8 mouse cellular contexts compared by ENCODE assay signal in genomic region chr2:153631976-153632870, GRCm38 (mm10). TPM values are rescaled to one million over a fixed set of nuclear protein-coding genes. Genes with fewer than 3 reads are reported as not detected.
DNase-seq lines count a peak whose midpoint lies in the region; ATAC-seq and TF ChIP-seq lines count a peak whose summit lies in the region.

Gene Commd7 (minus strand): TSS chr2:153632781.

- no peak for TF ChIP-seq EP300 in MEL (IDR thresholded peaks at IDR 0.05; ENCODE audit: low read depth in 1 of 2, low read length in 2 of 2)

- peak; percentile 88 for DNase-seq in MEL (ENCODE audit: low read depth, low spot score)
- DNase-seq in cerebellum, adult 8-10 months = peak; percentile 86
- DNase-seq in layer of hippocampus, adult 9-10 months (ENCODE audit: low spot score) = peak; percentile 56
- DNase-seq in thymus, adult 18-20 months = peak; percentile 69

- peaks cover 2 to 8% of the 10 kb centered on the region in 2 experiments; a peak in 3 of 4 replicates for H3K27me3 ChIP-seq in MEL (ENCODE audit: control insufficient read depth in 1 of 2, insufficient read depth in 2 of 2, low read length in 2 of 2)
- no peaks in the 10 kb centered on the region for H3K27me3 ChIP-seq in lung, embryonic 15.5 days

- peak; percentile 98 for ATAC-seq in frontal cortex, adult (ENCODE audit: low TSS enrichment)
- ATAC-seq in hematopoietic stem cell, adult 5-6 weeks (replicated peaks in 1 of 2; ENCODE audit: insufficient read depth in 1 of 2, low FRiP score in 2 of 2, low TSS enrichment in 1 of 2, low read depth in 1 of 2, poor library complexity in 2 of 2, severe bottlenecking in 2 of 2) = peak; percentile 80 to 87
- peak; percentile 83 for ATAC-seq in lung, embryonic 15.5 days (ENCODE audit: borderline replicate concordance, extremely low read depth, low FRiP score, low TSS enrichment)

- H3K36me3 ChIP-seq in MEL (ENCODE audit: control insufficient read depth in 1 of 2, insufficient read depth in 2 of 2, low read length in 2 of 2) = peaks cover 0 to 15% of the 10 kb centered on the region in 2 experiments; a peak in 2 of 4 replicates
- H3K36me3 ChIP-seq in lung, embryonic 15.5 days = peaks cover 13% of the 10 kb centered on the region

- no peaks in the 10 kb centered on the region for H3K9me3 ChIP-seq in MEL (replicated peaks; ENCODE audit: insufficient read depth, low read length)
- no peaks in the 10 kb centered on the region for H3K9me3 ChIP-seq in lung, embryonic 15.5 days

- 3% methylated on average over 53 of the region's 53 CpGs for WGBS in lung, embryonic 15.5 days
- 4% methylated on average over 53 of the region's 53 CpGs for WGBS in olfactory bulb, adult 2 months

- TF ChIP-seq POLR2A in MEL (IDR thresholded peaks at IDR 0.05; ENCODE audit: control insufficient read depth in 1 of 2, insufficient read depth in 1 of 2, low read depth in 1 of 2, low read length in 2 of 2, poor library complexity in 1 of 2) = peak; percentile 73
- peak; percentile 54; the same call in 1 of the 2 replicates for TF ChIP-seq POLR2A in olfactory bulb, adult 2 months (IDR thresholded peaks at IDR 0.05; ENCODE audit: insufficient read depth, low read depth, low read length)

- peak within 1 kb of the TSS; percentile 61 to 76 for H3K4me3 ChIP-seq in MEL (ENCODE audit: control insufficient read depth in 1 of 2, insufficient read depth in 1 of 2, low read depth in 2 of 2, low read length in 2 of 2)
- H3K4me3 ChIP-seq in lung, embryonic 15.5 days = peak within 1 kb of the TSS; percentile 67
- H3K4me3 ChIP-seq in olfactory bulb, adult 2 months (ENCODE audit: insufficient read depth, low read depth, low read length) = peak within 1 kb of the TSS; percentile 73

- H3K9ac ChIP-seq in MEL (ENCODE audit: control insufficient read depth, low read depth, low read length, poor library complexity, severe bottlenecking) = peak within 1 kb of the TSS; percentile 86
- H3K9ac ChIP-seq in lung, embryonic 15.5 days = peak within 1 kb of the TSS; percentile 81

- no peak for TF ChIP-seq RAD21 in MEL (IDR thresholded peaks at IDR 0.05; ENCODE audit: low read depth, low read length)

- peak within 1 kb of the TSS; percentile 62 for H3K4me2 ChIP-seq in lung, embryonic 15.5 days

- H3K79me2 ChIP-seq in MEL (ENCODE audit: control insufficient read depth, insufficient read depth, low read length, poor library complexity) = peaks cover 9% of the 10 kb centered on the region

- no peak for TF ChIP-seq CTCF in MEL (IDR thresholded peaks at IDR 0.05 in 2 of 3, conservative IDR thresholded peaks at IDR 0.05 in 1 of 3; ENCODE audit: control insufficient read depth in 1 of 3, insufficient read depth in 1 of 3, low read depth in 2 of 3, low read length in 3 of 3, poor library complexity in 1 of 3, severe bottlenecking in 1 of 3)
- no peak for TF ChIP-seq CTCF in olfactory bulb, adult 2 months (IDR thresholded peaks at IDR 0.05; ENCODE audit: insufficient read depth, low read depth, low read length)

- H3K27ac ChIP-seq in MEL (ENCODE audit: control insufficient read depth, low read depth, low read length) = peak within 1 kb of the TSS; percentile 56
- H3K27ac ChIP-seq in lung, embryonic 15.5 days = peak within 1 kb of the TSS; percentile 88
- H3K27ac ChIP-seq in olfactory bulb, adult 2 months (ENCODE audit: insufficient read depth, low read depth, low read length) = 0 out of 2 replicates have a peak within 1 kb of the TSS, but pooled peaks have one; percentile 16

- H3K4me1 ChIP-seq in MEL (ENCODE audit: control insufficient read depth in 1 of 2, insufficient read depth in 2 of 2, low read length in 2 of 2) = peaks cover 3 to 12% of the 10 kb centered on the region in 2 experiments
- H3K4me1 ChIP-seq in lung, embryonic 15.5 days = peaks cover 18% of the 10 kb centered on the region
- H3K4me1 ChIP-seq in olfactory bulb, adult 2 months (ENCODE audit: control insufficient read depth, insufficient read depth, low read length) = no peaks in the 10 kb centered on the region

TF ChIP-seq in MEL, 35 proteins besides CTCF, POLR2A, EP300 and RAD21:
- TF ChIP-seq BHLHE40 (IDR thresholded peaks at IDR 0.05; ENCODE audit: borderline replicate concordance, low read depth, low read length) = peak; percentile 66
- TF ChIP-seq ZNF384 (IDR thresholded peaks at IDR 0.05; ENCODE audit: low read depth, low read length) = peak; percentile 82
- no peak for TF ChIP-seq CHD1 (IDR thresholded peaks at IDR 0.05; ENCODE audit: low read depth, low read length)
- peak; percentile 79 for TF ChIP-seq NRF1 (IDR thresholded peaks at IDR 0.05; ENCODE audit: insufficient read depth, low read depth, low read length, poor library complexity, severe bottlenecking)
- no peak for TF ChIP-seq MAFK (IDR thresholded peaks at IDR 0.05; ENCODE audit: borderline replicate concordance, low read depth, low read length)
- peak; percentile 73 for TF ChIP-seq MXI1 (IDR thresholded peaks at IDR 0.05; ENCODE audit: low read depth, low read length)
- no peak for TF ChIP-seq POLR2AphosphoS5 (IDR thresholded peaks at IDR 0.05; ENCODE audit: borderline replicate concordance, low read depth, low read length)
- TF ChIP-seq SMC3 (IDR thresholded peaks at IDR 0.05; ENCODE audit: low read depth, low read length) = no peak
- no peak for TF ChIP-seq USF2 (IDR thresholded peaks at IDR 0.05; ENCODE audit: borderline replicate concordance in 1 of 2, insufficient read depth in 1 of 2, low read depth in 1 of 2, low read length in 2 of 2)
- TF ChIP-seq USF1 (IDR thresholded peaks at IDR 0.05; ENCODE audit: low read depth, low read length) = no peak
- TF ChIP-seq ZMIZ1 (IDR thresholded peaks at IDR 0.05; ENCODE audit: low read depth, low read length) = no peak
- TF ChIP-seq POLR2AphosphoS2 (IDR thresholded peaks at IDR 0.05; ENCODE audit: low read length) = peak; percentile 49; the same call in 1 of the 2 replicates
- TF ChIP-seq SIN3A (IDR thresholded peaks at IDR 0.05; ENCODE audit: low read length) = peak; percentile 44; the same call in 1 of the 2 replicates
- TF ChIP-seq TCF12 (IDR thresholded peaks at IDR 0.05; ENCODE audit: low read depth, low read length) = peak; percentile 30; the same call in 1 of the 2 replicates
- no peak for TF ChIP-seq E2F4 (IDR thresholded peaks at IDR 0.05; ENCODE audit: borderline replicate concordance, low read depth, low read length)
- peak; percentile 57 for TF ChIP-seq NELFE (IDR thresholded peaks at IDR 0.05; ENCODE audit: low read depth, low read length)
- TF ChIP-seq MYC (IDR thresholded peaks at IDR 0.05; ENCODE audit: low read depth, low read length) = no peak
- peak; percentile 38; the same call in 1 of the 2 replicates for TF ChIP-seq MAX (IDR thresholded peaks at IDR 0.05; ENCODE audit: low read length)
- no peak for TF ChIP-seq GATA1 (IDR thresholded peaks at IDR 0.05; ENCODE audit: low read depth, low read length)
- TF ChIP-seq ELF1 (IDR thresholded peaks at IDR 0.05; ENCODE audit: low read depth, low read length) = peak; percentile 85
- peak; percentile 87 for TF ChIP-seq ZC3H11A (IDR thresholded peaks at IDR 0.05; ENCODE audit: low read depth, low read length)
- no peak for TF ChIP-seq CHD2 (IDR thresholded peaks at IDR 0.05; ENCODE audit: low read length)
- TF ChIP-seq TBP (IDR thresholded peaks at IDR 0.05; ENCODE audit: low read depth, low read length) = peak; percentile 44; the same call in 1 of the 2 replicates
- no peak for TF ChIP-seq JUND (IDR thresholded peaks at IDR 0.05; ENCODE audit: low read depth, low read length)
- 0 out of 2 replicates have a peak, but pooled peaks have one; percentile 42 for TF ChIP-seq UBTF (IDR thresholded peaks at IDR 0.05; ENCODE audit: borderline replicate concordance, insufficient read depth, low read depth, low read length)
- TF ChIP-seq HCFC1 (IDR thresholded peaks at IDR 0.05; ENCODE audit: low read depth, low read length) = peak; percentile 80
- no peak; the same call in 1 of the 2 replicates for TF ChIP-seq KAT2A (conservative IDR thresholded peaks at IDR 0.05; ENCODE audit: low read depth, low read length)

RNA-seq across cellular contexts. Expression of gene Commd7, which starts in this region (rescaled TPM):
- 25.3 and 25.5 TPM in 2 replicates for total RNA-seq in MEL (2012; rRNA removed)
- 10 to 100 TPM in 1 of 2 experiments, not detected in 1; 36.1 TPM for polyA plus RNA-seq in MEL (2012; ENCODE audit: insufficient read depth in 1 of 2, insufficient read length in 2 of 2, low read depth in 1 of 2, low replicate concordance in 2 of 2, missing spikeins in 1 of 2)
- total RNA-seq in hematopoietic stem cell, adult 5-6 weeks (2017) = 37.0 and 55.8 TPM in 2 replicates
- 83.5 and 84.8 TPM in 2 replicates for polyA plus RNA-seq in lung, embryonic 15.5 days (2015; fragmentation: Nextera tagmentation; extraction: Ambion mirVana)
- not detected in 2 replicates for polyA plus RNA-seq in olfactory bulb, adult 2 months (2012; ENCODE audit: insufficient read depth, insufficient read length, low replicate concordance, missing spikeins)

Comparison
In these comparisons a context has a peak if more than half of its experiments do, and no peak if none do; other contexts are left out.
1. Peak in every context shown above with its lines: DNase-seq, ATAC-seq, H3K4me3 ChIP-seq and H3K27ac ChIP-seq.
2. RNA of gene Commd7 (polyA plus RNA-seq): 83.5 to 84.8 TPM in lung, embryonic 15.5 days and 36.1 TPM in MEL; not detected in olfactory bulb, adult 2 months; every median in the first group is over 10 times any median in the second.
3. H3K27ac ChIP-seq: peak in every context shown above with its lines; median percentile 88 in lung, embryonic 15.5 days; 56 in MEL; 16 in olfactory bulb, adult 2 months.